Mouse (Mus musculus): ENCODE data around the gene Pde9a.

GRCm38 (mm10) chr17:31378361-31378761, 7.6 kb upstream of the Pde9a start:
- no peak for TF ChIP-seq CTCF (IDR thresholded peaks at IDR 0.05)
- TF ChIP-seq EP300 (IDR thresholded peaks at IDR 0.05), result no peak

All from lung, postnatal 0 days (tissue).